Mouse (Mus musculus): Measurements from ENCODE around the gene Vmn2r24. TPM values are rescaled to one million over a fixed set of nuclear protein-coding genes. Genes with fewer than 3 reads are reported as not detected.
"Not testable (repeated sequence)": the region's sequence is repeated elsewhere in the genome, so short reads cannot be mapped to it uniquely, and the experiment has no call there.

Gene Vmn2r24
- not detected in 2 replicates for polyA plus RNA-seq (2015; fragmentation: Nextera tagmentation; extraction: Ambion mirVana)

- no peak for ATAC-seq
- H3K9ac ChIP-seq (replicated peaks; ENCODE audit: low read depth, low read length) = no peak within 1 kb of the TSS
- no peak within 1 kb of the TSS for H3K4me2 ChIP-seq (ENCODE audit: low read length)
- WGBS = 82% methylated on average over 1 of the region's 1 CpGs
- no peaks in the 10 kb centered on the region for H3K4me1 ChIP-seq (replicated peaks; ENCODE audit: control insufficient read depth, insufficient read depth, low read length)
- H3K9me3 ChIP-seq (ENCODE audit: control insufficient read depth, low read length) = no peaks in the 10 kb centered on the region
- H3K27me3 ChIP-seq (replicated peaks; ENCODE audit: control insufficient read depth, insufficient read depth, low read length) = no peaks in the 10 kb centered on the region
- no peak within 1 kb of the TSS for H3K4me3 ChIP-seq (replicated peaks; ENCODE audit: low read length)
- H3K27ac ChIP-seq (ENCODE audit: low read length) = no peak within 1 kb of the TSS
- no peaks in the 10 kb centered on the region for H3K36me3 ChIP-seq (ENCODE audit: control insufficient read depth, insufficient read depth)
These were observed at the start of gene Vmn2r24 for GRCm38 (mm10) chr6:123778579-123778978. Gene Vmn2r24 (plus strand): TSS chr6:123778879.

DNA sequence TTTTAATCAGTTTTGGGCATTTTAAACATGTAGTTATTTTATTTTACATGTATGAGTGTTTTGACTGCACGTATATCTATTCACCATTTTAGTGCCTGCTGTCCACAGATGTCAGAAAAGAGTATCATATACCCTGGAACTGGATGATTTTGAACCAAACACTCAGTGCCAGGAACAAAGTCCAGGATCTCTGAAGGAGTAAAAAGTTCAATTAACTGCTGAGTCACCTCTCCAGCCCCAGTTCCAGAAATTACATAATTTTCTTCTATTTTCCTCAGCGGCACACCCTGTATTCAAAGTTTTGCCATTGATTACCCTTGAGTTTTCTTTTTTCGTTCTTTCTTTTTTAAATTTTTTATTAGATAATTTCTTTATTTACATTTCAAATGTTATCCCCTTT, 8.6 kb upstream of the Vmn2r24 start:
- H3K9me3 ChIP-seq (ENCODE audit: control insufficient read depth, low read length) = no peaks in the 10 kb centered on the region
- H3K27me3 ChIP-seq (replicated peaks; ENCODE audit: control insufficient read depth, insufficient read depth, low read length) = no peaks in the 10 kb centered on the region
- ATAC-seq = no peak
- H3K9ac ChIP-seq (replicated peaks; ENCODE audit: low read depth, low read length) = no peak overlapping the region
- no peaks in the 10 kb centered on the region for H3K4me1 ChIP-seq (replicated peaks; ENCODE audit: control insufficient read depth, insufficient read depth, low read length)
- no peaks in the 10 kb centered on the region for H3K36me3 ChIP-seq (ENCODE audit: control insufficient read depth, insufficient read depth)
- H3K27ac ChIP-seq (ENCODE audit: low read length) = no peak overlapping the region
- no peak overlapping the region for H3K4me2 ChIP-seq (ENCODE audit: low read length)
- WGBS = 89% methylated on average over 3 of the region's 3 CpGs
- no peak overlapping the region for H3K4me3 ChIP-seq (replicated peaks; ENCODE audit: low read length)

GRCm38 (mm10) chr6:123784857-123785256, 6.2 kb downstream of the Vmn2r24 start:
- no peak overlapping the region for H3K27ac ChIP-seq (ENCODE audit: low read length)
- no peak overlapping the region for H3K9ac ChIP-seq (replicated peaks; ENCODE audit: low read depth, low read length)
- H3K27me3 ChIP-seq (replicated peaks; ENCODE audit: control insufficient read depth, insufficient read depth, low read length) = no peaks in the 10 kb centered on the region
- no peaks in the 10 kb centered on the region for H3K4me1 ChIP-seq (replicated peaks; ENCODE audit: control insufficient read depth, insufficient read depth, low read length)
- no peaks in the 10 kb centered on the region for H3K9me3 ChIP-seq (ENCODE audit: control insufficient read depth, low read length)
- 75% methylated on average over 2 of the region's 2 CpGs for WGBS
- no peaks in the 10 kb centered on the region for H3K36me3 ChIP-seq (ENCODE audit: control insufficient read depth, insufficient read depth)
- no peak overlapping the region for H3K4me3 ChIP-seq (replicated peaks; ENCODE audit: low read length)
- ATAC-seq = no peak
- H3K4me2 ChIP-seq (ENCODE audit: low read length) = no peak overlapping the region

- Histone ChIP-seq H3K27me3 (replicated peaks; ENCODE audit: control insufficient read depth, insufficient read depth, low read length) (no peaks in the 10 kb centered on the region), H3K4me1 (replicated peaks; ENCODE audit: control insufficient read depth, insufficient read depth, low read length) (no peaks in the 10 kb centered on the region), H3K9me3 (ENCODE audit: control insufficient read depth, low read length) (no peaks in the 10 kb centered on the region), H3K36me3 (ENCODE audit: control insufficient read depth, insufficient read depth) (no peaks in the 10 kb centered on the region), H3K9ac (replicated peaks; ENCODE audit: low read depth, low read length) (no peak overlapping the region), H3K4me3 (replicated peaks; ENCODE audit: low read length) (no peak overlapping the region), H3K27ac (ENCODE audit: low read length) (no peak overlapping the region), H3K4me2 (ENCODE audit: low read length) (no peak overlapping the region)
- WGBS = 39% methylated on average over 9 of the region's 9 CpGs
- ATAC-seq = no peak
These were observed 15.1 kb downstream of the Vmn2r24 start for GRCm38 (mm10) chr6:123793746-123794145.

GRCm38 (mm10) chr6:123810291-123810690, 31.6 kb downstream of the Vmn2r24 start:
- not testable (repeated sequence) for ATAC-seq; H3K4me3 ChIP-seq (replicated peaks; ENCODE audit: low read length)

DNA sequence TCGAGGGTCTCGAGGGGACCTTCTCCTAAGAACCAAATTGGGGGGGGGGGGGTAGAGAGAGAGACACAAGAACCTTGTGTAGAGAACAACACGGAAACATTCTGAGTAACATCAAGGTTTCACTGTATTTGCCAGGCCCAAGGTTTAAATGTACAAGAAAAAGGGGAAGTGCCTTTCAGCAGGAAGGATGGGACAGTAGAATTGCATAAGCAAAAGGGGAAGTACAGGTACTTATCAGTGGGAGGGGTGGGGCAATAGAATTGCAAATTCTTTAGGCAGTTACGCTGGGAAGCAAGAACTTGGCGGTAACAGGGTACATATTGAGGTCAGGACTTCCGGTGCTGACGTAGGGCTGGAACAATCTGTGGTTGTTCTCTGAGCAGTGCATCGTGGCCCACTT, 41.3 kb downstream of the Vmn2r24 start:
- Histone ChIP-seq H3K36me3 (ENCODE audit: control insufficient read depth, insufficient read depth) (no peaks in the 10 kb centered on the region), H3K4me1 (replicated peaks; ENCODE audit: control insufficient read depth, insufficient read depth, low read length) (no peaks in the 10 kb centered on the region), H3K4me2 (ENCODE audit: low read length) (no peak overlapping the region), H3K27me3 (replicated peaks; ENCODE audit: control insufficient read depth, insufficient read depth, low read length) (no peaks in the 10 kb centered on the region), H3K27ac (ENCODE audit: low read length) (no peak overlapping the region), H3K9me3 (ENCODE audit: control insufficient read depth, low read length) (no peaks in the 10 kb centered on the region), H3K4me3 (replicated peaks; ENCODE audit: low read length) (no peak overlapping the region), H3K9ac (replicated peaks; ENCODE audit: low read depth, low read length) (no peak overlapping the region)
- no peak for ATAC-seq
- 86% methylated on average over 8 of the region's 8 CpGs for WGBS

More at GRCm38 (mm10) chr6:123810291-123810690, 31.6 kb downstream of the Vmn2r24 start:
- not testable (repeated sequence) for H3K4me2 ChIP-seq (ENCODE audit: low read length); H3K9me3 ChIP-seq (ENCODE audit: control insufficient read depth, low read length); H3K27ac ChIP-seq (ENCODE audit: low read length); H3K9ac ChIP-seq (replicated peaks; ENCODE audit: low read depth, low read length); H3K27me3 ChIP-seq (replicated peaks; ENCODE audit: control insufficient read depth, insufficient read depth, low read length); H3K36me3 ChIP-seq (ENCODE audit: control insufficient read depth, insufficient read depth); H3K4me1 ChIP-seq (replicated peaks; ENCODE audit: control insufficient read depth, insufficient read depth, low read length)

DNA sequence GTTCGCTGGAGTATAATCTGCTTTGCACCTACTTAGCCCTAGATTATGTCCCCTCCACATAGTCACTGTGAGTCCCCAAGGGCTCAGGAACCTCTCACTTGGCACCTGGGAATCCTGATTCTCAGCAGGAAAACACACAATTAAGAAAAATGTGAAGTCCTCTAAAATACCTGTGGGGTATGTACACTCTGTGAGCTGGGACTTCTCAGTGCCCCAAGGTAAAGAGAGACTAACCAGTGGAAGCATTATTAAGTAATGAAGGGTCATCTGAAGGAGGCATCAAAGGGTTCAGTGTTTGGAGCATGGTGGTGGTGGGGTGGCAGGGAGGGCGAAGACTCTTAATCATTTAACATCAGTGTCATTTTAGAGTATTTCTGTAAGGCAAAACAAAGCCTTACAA, 74.7 kb downstream of the Vmn2r24 start, which contains the start of gene Vmn2r25:
Vmn2r25 (minus strand) TSS at position 101 of the 400 bp plus-strand sequence.
- H3K9me3 ChIP-seq (ENCODE audit: control insufficient read depth, low read length); H3K4me1 ChIP-seq (replicated peaks; ENCODE audit: control insufficient read depth, insufficient read depth, low read length); H3K9ac ChIP-seq (replicated peaks; ENCODE audit: low read depth, low read length); H3K36me3 ChIP-seq (ENCODE audit: control insufficient read depth, insufficient read depth); H3K27ac ChIP-seq (ENCODE audit: low read length); H3K27me3 ChIP-seq (replicated peaks; ENCODE audit: control insufficient read depth, insufficient read depth, low read length); H3K4me3 ChIP-seq (replicated peaks; ENCODE audit: low read length); ATAC-seq; H3K4me2 ChIP-seq (ENCODE audit: low read length): not testable (repeated sequence)
- WGBS = 57% methylated on average over 1 of the region's 2 CpGs

Other genes starting within 250 kb of the Vmn2r24 start
- gene Vmn2r21, start 245.5 kb upstream of the Vmn2r24 start, polyA plus RNA-seq (2015; fragmentation: Nextera tagmentation; extraction: Ambion mirVana) = not detected in 2 replicates
- gene Vmn2r22, start 128.2 kb upstream of the Vmn2r24 start, polyA plus RNA-seq (2015; fragmentation: Nextera tagmentation; extraction: Ambion mirVana) = not detected in 2 replicates
- gene Vmn2r23, start 76.2 kb upstream of the Vmn2r24 start, polyA plus RNA-seq (2015; fragmentation: Nextera tagmentation; extraction: Ambion mirVana) = not detected in 2 replicates
- not detected in 2 replicates for gene Vmn2r25, start 74.6 kb downstream of the Vmn2r24 start, polyA plus RNA-seq (2015; fragmentation: Nextera tagmentation; extraction: Ambion mirVana)
- gene Vmn2r26, start 245.7 kb downstream of the Vmn2r24 start, polyA plus RNA-seq (2015; fragmentation: Nextera tagmentation; extraction: Ambion mirVana) = not detected in 2 replicates